Mouse (Mus musculus) MEL (cell line): ENCODE results near the gene Pcmt1. TPM values are rescaled to one million over a fixed set of nuclear protein-coding genes. Genes with fewer than 3 reads are reported as not detected.
A peak's percentile ranks its signal among the peaks of the same experiment; 100 is the strongest.

ENCODE experiments used
- DNase-seq: peaks from one replicate; pipeline ENCODE4 v3.0.0; 2011; ENCODE audit warnings: low read depth, low spot score
- H3K27ac ChIP-seq: 2 replicates; pipeline ENCODE4 v1.5.1; 2012; ENCODE audit warnings: low read depth, mild to moderate bottlenecking, control low read depth, low read length, moderate library complexity; ENCODE audit not compliant: control insufficient read depth
- H3K27me3 ChIP-seq, 2 experiments: fragments of 150-350 bp in 1 of 2; sonication (generic) in 1 of 2; 2 replicates each; pipeline ENCODE4 v1.6.1; 2012; ENCODE audit warnings: low read length in 2 of 2, mild to moderate bottlenecking in 2 of 2, improper control_type of control experiment in 1 of 2, moderate library complexity in 1 of 2; ENCODE audit not compliant: insufficient read depth in 2 of 2, control insufficient read depth in 1 of 2
- H3K36me3 ChIP-seq, 2 experiments: 2 replicates each; pipeline ENCODE4 v1.6.1; 2012 to 2014; ENCODE audit warnings: low read length in 2 of 2, improper control_type of control experiment in 1 of 2, inconsistent platforms in 1 of 2, mild to moderate bottlenecking in 1 of 2; ENCODE audit not compliant: insufficient read depth in 2 of 2, control insufficient read depth in 1 of 2
- H3K4me1 ChIP-seq, 2 experiments: fragments of 150-350 bp in 1 of 2; sonication (generic) in 1 of 2; 2 replicates each; pipeline ENCODE4 v1.6.1; 2012; ENCODE audit warnings: low read length in 2 of 2, improper control_type of control experiment in 1 of 2, mild to moderate bottlenecking in 1 of 2; ENCODE audit not compliant: insufficient read depth in 2 of 2, control insufficient read depth in 1 of 2
- H3K4me3 ChIP-seq, 2 experiments: fragments of 150-350 bp in 1 of 2; sonication (generic) in 1 of 2; 2 replicates each; pipeline ENCODE4 v1.5.1; 2012; ENCODE audit warnings: low read depth in 2 of 2, low read length in 2 of 2, mild to moderate bottlenecking in 2 of 2, moderate library complexity in 2 of 2, control low read depth in 1 of 2, improper control_type of control experiment in 1 of 2; ENCODE audit not compliant: control insufficient read depth in 1 of 2, insufficient read depth in 1 of 2
- H3K79me2 ChIP-seq: 2 replicates; pipeline ENCODE4 v1.6.1; 2012; ENCODE audit warnings: mild to moderate bottlenecking, low read length, moderate library complexity; ENCODE audit not compliant: control insufficient read depth, poor library complexity, insufficient read depth
- H3K9ac ChIP-seq: 2 replicates; pipeline ENCODE4 v1.6.1; 2012; ENCODE audit warnings: low read depth, mild to moderate bottlenecking, control low read depth, low read length, moderate library complexity; ENCODE audit not compliant: control insufficient read depth, poor library complexity, severe bottlenecking
- H3K9me3 ChIP-seq: fragments of 150-350 bp; sonication (generic); replicated peaks from 2 replicates; pipeline ENCODE4 v1.6.1; 2012; ENCODE audit warnings: mild to moderate bottlenecking, low read length, improper control_type of control experiment, moderate library complexity; ENCODE audit not compliant: insufficient read depth
- BHLHE40 ChIP-seq: IDR thresholded peaks from 2 replicates; pipeline ENCODE4 v1.6.1; 2012; ENCODE audit warnings: low read depth, mild to moderate bottlenecking, inconsistent platforms, low read length, improper control_type of control experiment, borderline replicate concordance
- CHD1 ChIP-seq: IDR thresholded peaks from 2 replicates; pipeline ENCODE4 v1.6.1; 2012; ENCODE audit warnings: low read depth, mild to moderate bottlenecking, inconsistent platforms, low read length, improper control_type of control experiment
- CTCF ChIP-seq, 3 experiments: IDR thresholded peaks in 2 of 3; conservative IDR thresholded peaks in 1 of 3; 2 replicates each; pipeline ENCODE4 v1.5.1; 2011 to 2012; ENCODE audit warnings: low read length in 3 of 3, low read depth in 2 of 3, mild to moderate bottlenecking in 2 of 3, improper control_type of control experiment in 1 of 3, inconsistent platforms in 1 of 3, mixed read lengths in 1 of 3, moderate library complexity in 1 of 3; ENCODE audit not compliant: control insufficient read depth in 1 of 3, insufficient read depth in 1 of 3, poor library complexity in 1 of 3, severe bottlenecking in 1 of 3
- HCFC1 ChIP-seq: IDR thresholded peaks from 2 replicates; pipeline ENCODE4 v1.6.1; 2012; ENCODE audit warnings: low read depth, mild to moderate bottlenecking, inconsistent platforms, low read length, improper control_type of control experiment, moderate library complexity
- JUND ChIP-seq: IDR thresholded peaks from 2 replicates; pipeline ENCODE4 v1.6.1; 2011; ENCODE audit warnings: low read depth, mild to moderate bottlenecking, improper control_type of control experiment, low read length
- KAT2A ChIP-seq: conservative IDR thresholded peaks from 2 replicates; pipeline ENCODE4 v1.6.1; 2012; ENCODE audit warnings: low read depth, low read length, improper control_type of control experiment, inconsistent platforms
- MEF2A ChIP-seq: IDR thresholded peaks from 2 replicates; pipeline ENCODE4 v1.6.1; 2014; ENCODE audit warnings: low read depth, mild to moderate bottlenecking, inconsistent platforms, low read length, improper control_type of control experiment; ENCODE audit not compliant: poor library complexity, insufficient replicate concordance, severe bottlenecking; ENCODE audit errors: extremely low read depth
- MXI1 ChIP-seq: IDR thresholded peaks from 2 replicates; pipeline ENCODE4 v1.6.1; 2011; ENCODE audit warnings: mild to moderate bottlenecking, low read depth, low read length, improper control_type of control experiment
- SIN3A ChIP-seq: IDR thresholded peaks from 2 replicates; pipeline ENCODE4 v1.6.1; 2012; ENCODE audit warnings: low read length, improper control_type of control experiment, inconsistent platforms
- TAL1 ChIP-seq: IDR thresholded peaks from 2 replicates; pipeline ENCODE4 v1.6.1; 2012; ENCODE audit warnings: mild to moderate bottlenecking, inconsistent platforms, low read length, moderate library complexity, mixed read lengths
- TBP ChIP-seq: IDR thresholded peaks from 2 replicates; pipeline ENCODE4 v1.8.0; 2011; ENCODE audit warnings: low read depth, low read length, improper control_type of control experiment
- TCF12 ChIP-seq: IDR thresholded peaks from 2 replicates; pipeline ENCODE4 v1.6.1; 2014; ENCODE audit warnings: low read depth, mild to moderate bottlenecking, inconsistent platforms, low read length, improper control_type of control experiment, moderate library complexity
- UBTF ChIP-seq: IDR thresholded peaks from 2 replicates; pipeline ENCODE4 v1.6.1; 2012; ENCODE audit warnings: low read depth, mild to moderate bottlenecking, inconsistent platforms, low read length, improper control_type of control experiment, moderate library complexity, borderline replicate concordance; ENCODE audit not compliant: insufficient read depth
- ZNF384 ChIP-seq: IDR thresholded peaks from 2 replicates; pipeline ENCODE4 v1.6.1; 2012; ENCODE audit warnings: low read depth, mild to moderate bottlenecking, inconsistent platforms, low read length, improper control_type of control experiment
- polyA plus RNA-seq, 2 experiments: library from polyadenylated mRNA; stranded (reverse) in 1 of 2; unstranded in 1 of 2; fragments of >175 nt in 1 of 2; fragments of >200 nt in 1 of 2; gene quantifications; 2 replicates each; pipeline versions ENCODE4 v1.2.1 to v1.2.4; 2012; ENCODE audit warnings: low replicate concordance in 2 of 2, low read depth in 1 of 2; ENCODE audit not compliant: insufficient read length in 2 of 2, insufficient read depth in 1 of 2, missing spikeins in 1 of 2
- total RNA-seq: library from RNA; depleted of rRNA; stranded (reverse); fragments of 300-350 nt; gene quantifications from 2 replicates; pipeline ENCODE4 v1.2.3, GENCODE M21; 2012

Gene Pcmt1
- total and polyA plus RNA-seq, 3 experiments: 90.7 to 121 TPM; not detected in 1

GRCm38 (mm10) chr10:7682249-7682648, 1.3 kb upstream of the Pcmt1 start:
- Histone ChIP-seq H3K27me3 (no peaks in the 10 kb centered on the region), H3K79me2 (peaks cover 81% of the 10 kb centered on the region), H3K9ac (peak overlapping the region; percentile 98), H3K4me3 (peak overlapping the region; percentile 98 to 100), H3K4me1 (peaks cover 8 to 22% of the 10 kb centered on the region in 2 experiments), H3K9me3 (no peaks in the 10 kb centered on the region), H3K27ac (no peak overlapping the region), H3K36me3 (peaks cover 10 to 54% of the 10 kb centered on the region in 2 experiments)
- DNase-seq: peak; percentile 23
- TF ChIP-seq CHD1 (0 out of 2 replicates have a peak, but pooled peaks have one; percentile 54), SIN3A (no peak), JUND (no peak), HCFC1 (no peak), TBP (no peak), KAT2A (no peak), BHLHE40 (no peak), ZNF384 (no peak)

DNA sequence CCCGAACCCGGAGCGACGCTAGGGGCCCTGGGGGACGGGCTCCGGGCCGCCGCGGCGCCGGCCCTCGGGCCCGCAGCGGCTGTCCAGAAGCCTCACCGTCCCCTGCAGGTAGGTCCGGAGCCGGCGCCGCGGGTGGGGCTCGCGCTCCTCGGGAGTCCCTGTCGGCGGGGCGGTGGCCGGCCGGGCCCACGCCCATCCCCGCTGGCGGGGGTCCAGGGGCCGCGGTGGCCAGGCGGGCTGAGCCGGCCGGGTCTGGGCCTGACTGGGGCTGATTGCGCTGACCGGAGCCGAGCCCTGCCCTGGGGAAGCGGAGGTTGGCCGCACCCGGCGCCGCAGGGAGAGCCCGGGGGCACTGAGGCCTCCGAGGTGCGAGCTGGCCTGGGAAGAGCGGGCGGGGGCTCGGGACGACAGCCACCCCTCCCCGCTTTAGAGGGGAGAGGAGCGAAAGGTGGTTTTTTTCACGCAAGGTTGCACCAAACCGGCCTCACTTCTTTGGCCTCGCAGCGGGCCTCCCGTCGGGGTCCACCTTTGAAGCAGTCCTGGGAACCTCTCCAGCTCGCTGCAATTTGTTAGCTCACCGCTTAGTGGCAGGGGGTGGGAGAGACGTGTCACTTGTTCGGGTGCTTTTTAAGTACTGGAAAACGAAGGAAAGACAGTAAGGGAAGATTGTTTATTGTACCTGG, 548 bp upstream of the Pcmt1 start:
- peaks cover 6 to 19% of the 10 kb centered on the region in 2 experiments for H3K4me1 ChIP-seq
- TF ChIP-seq MXI1: peak; percentile 53
- no peak for TF ChIP-seq MEF2A
- no peak for TF ChIP-seq TAL1
- 0 out of 2 replicates have a peak, but pooled peaks have one; percentile 33 for TF ChIP-seq UBTF
- TF ChIP-seq SIN3A: peak; percentile 84
- TF ChIP-seq TCF12: 0 out of 2 replicates have a peak, but pooled peaks have one; percentile 19
- TF ChIP-seq CTCF (IDR thresholded peaks at IDR 0.05 in 2 of 3, conservative IDR thresholded peaks at IDR 0.05 in 1 of 3; ENCODE audit: control insufficient read depth in 1 of 3, insufficient read depth in 1 of 3, low read depth in 2 of 3, low read length in 3 of 3, poor library complexity in 1 of 3, severe bottlenecking in 1 of 3): peak in 2 of 3 experiments; percentile 8 to 18; a peak in 3 of 6 replicates
- TF ChIP-seq, all 39 proteins: peak for 5
- no peaks in the 10 kb centered on the region for H3K9me3 ChIP-seq

More for the DNA sequence above, 548 bp upstream of the Pcmt1 start:
- Histone ChIP-seq H3K79me2 (peaks cover 78% of the 10 kb centered on the region), H3K36me3 (peaks cover 10 to 48% of the 10 kb centered on the region in 2 experiments), H3K27me3 (no peaks in the 10 kb centered on the region), H3K27ac (peak overlapping the region; percentile 87), H3K9ac (peak overlapping the region; percentile 98), H3K4me3 (peak overlapping the region; percentile 98 to 100)
- peak; percentile 81 for DNase-seq
